Mouse (Mus musculus) ES-Bruce4 (cell line): ENCODE measurements at regions not wholly inside any gene's neighbourhood (a gene's known extent, or its start where the extent isn't known, plus 50 kb on each side); places are given as distances from the start of the nearest gene placed in this dataset.

Source experiments
- CTCF ChIP-seq: IDR thresholded peaks from one replicate; pipeline ENCODE4 v1.8.1; 2011; ENCODE audit warnings: low read depth, low read length
- POLR2A ChIP-seq: IDR thresholded peaks from one replicate; pipeline ENCODE4 v1.8.1; 2011; ENCODE audit warnings: low read length; ENCODE audit not compliant: insufficient read depth

- TF ChIP-seq CTCF: no peak
- TF ChIP-seq POLR2A: no peak
Measured at GRCm38 (mm10) chr19:54583574-54583973, 539.6 kb downstream of the Adra2a start.
